Mouse (Mus musculus): ENCODE measurements around the gene Kcnj12.

DNA sequence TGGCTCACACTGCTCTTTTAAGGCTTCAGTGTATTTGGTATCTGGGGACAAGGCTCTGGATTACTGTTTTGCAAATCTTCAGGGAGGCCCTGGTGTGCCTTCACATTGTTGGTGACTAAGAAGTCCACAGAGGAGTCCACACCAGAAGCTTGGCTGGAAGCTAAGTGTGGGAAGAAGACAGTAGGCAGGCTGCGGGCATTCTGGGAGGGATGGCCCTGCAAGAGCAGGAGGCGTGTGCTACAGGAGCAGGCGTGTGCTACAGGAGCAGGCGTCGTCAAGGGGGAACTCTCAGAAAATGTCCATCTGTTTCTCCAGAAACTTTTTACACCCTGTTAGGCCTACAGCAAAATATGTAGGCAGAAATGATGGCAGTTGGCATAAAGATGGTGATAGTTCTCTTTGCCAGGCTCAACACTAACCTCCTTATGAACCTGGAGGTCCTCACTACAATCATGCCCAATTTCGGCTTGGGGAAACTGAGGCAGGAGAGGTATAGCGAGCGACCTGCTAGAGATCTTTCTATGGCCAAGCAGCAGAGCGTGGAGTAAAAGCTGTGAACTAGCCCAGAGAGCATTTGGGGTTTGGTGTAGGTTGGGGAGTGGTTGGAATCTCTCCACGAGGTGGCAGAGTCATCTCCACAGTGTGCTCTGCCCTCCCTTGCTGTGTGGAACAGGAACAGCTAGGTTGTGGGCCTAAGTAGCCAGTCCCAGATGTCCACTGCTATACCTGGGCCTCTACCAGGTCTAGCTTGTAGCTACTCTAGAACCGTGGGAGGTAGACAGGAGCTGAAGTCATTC, 18.7 kb downstream of the Kcnj12 start:
- TF ChIP-seq CTCF (IDR thresholded peaks at IDR 0.05; ENCODE audit: low read depth) (peak; percentile 52), EP300 (optimal IDR thresholded peaks at IDR 0.05) (no peak)

Measured in stomach, postnatal 0 days (tissue).